Mouse (Mus musculus): Measurements from ENCODE around the gene Luzp4. TPM values are rescaled to one million over a fixed set of nuclear protein-coding genes. Genes with fewer than 3 reads are reported as not detected.
"Not testable (repeated sequence)": the region's sequence is repeated elsewhere in the genome, so short reads cannot be mapped to it uniquely, and the experiment has no call there.

Gene Luzp4
- total RNA-seq (2021), result not detected
- long read RNA-seq, experiment 1, result 0 reads
- long read RNA-seq, experiment 2, result 0 reads

DNA sequence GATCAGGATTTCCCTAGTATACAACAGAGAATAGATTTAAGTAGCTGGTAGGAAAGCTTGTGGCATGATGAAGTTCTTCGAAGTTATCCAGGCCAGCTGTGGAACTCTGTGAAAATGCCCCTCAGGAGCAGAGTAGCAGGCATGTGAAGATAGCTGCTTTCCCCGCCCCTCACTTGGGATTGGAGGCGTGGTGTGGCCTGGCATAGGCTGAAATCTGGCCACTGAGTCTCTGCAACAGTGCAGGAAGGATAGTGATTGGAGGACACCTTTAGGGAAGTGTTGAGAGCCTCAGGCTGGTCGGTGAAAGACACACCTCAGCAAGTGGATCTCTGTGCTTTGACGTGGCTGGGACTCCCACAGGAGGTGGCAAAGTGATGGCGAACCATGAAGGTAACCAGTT lies at the start of gene Luzp4:
Gene Luzp4, plus strand, starts transcription at position 301 of the 400 bp plus-strand sequence.
- DNase-seq; intact Hi-C loops (cut with DNase I): not testable (repeated sequence)

DNA sequence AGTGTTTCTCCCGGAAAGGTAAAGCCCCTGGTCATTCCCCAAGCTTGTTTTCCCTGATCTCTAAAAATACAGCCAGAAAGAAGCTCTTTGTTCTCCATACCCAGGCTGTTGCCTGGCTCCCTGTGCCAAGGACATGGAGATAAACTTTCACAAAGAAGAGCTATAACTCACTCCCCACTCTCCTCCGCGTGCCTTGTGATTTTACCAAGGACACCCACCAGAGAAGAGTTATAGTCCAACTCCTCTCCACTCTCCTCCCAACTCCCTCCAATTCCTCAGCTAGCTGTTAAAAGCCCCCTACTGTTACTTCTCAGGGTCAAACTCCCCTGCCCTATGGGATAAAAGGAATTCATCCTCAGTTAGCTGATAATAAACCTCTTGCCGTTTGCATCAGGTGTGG lies 15.6 kb upstream of the Luzp4 start:
- DNase-seq; intact Hi-C loops (cut with DNase I): not testable (repeated sequence)

Other genes starting within 250 kb of the Luzp4 start
- gene Gm8334, start 242.5 kb upstream of the Luzp4 start, total RNA-seq (2021), result not detected
- gene Gm15127, start 194.0 kb upstream of the Luzp4 start, total RNA-seq (2021), result not detected
- gene Ott, start 216.6 kb downstream of the Luzp4 start, total RNA-seq (2021), result not detected

Measured in gastrocnemius, postnatal 36 days (tissue).